Mouse (Mus musculus): Measurements from ENCODE around the gene Xirp2.

Xirp2 gene

DNA sequence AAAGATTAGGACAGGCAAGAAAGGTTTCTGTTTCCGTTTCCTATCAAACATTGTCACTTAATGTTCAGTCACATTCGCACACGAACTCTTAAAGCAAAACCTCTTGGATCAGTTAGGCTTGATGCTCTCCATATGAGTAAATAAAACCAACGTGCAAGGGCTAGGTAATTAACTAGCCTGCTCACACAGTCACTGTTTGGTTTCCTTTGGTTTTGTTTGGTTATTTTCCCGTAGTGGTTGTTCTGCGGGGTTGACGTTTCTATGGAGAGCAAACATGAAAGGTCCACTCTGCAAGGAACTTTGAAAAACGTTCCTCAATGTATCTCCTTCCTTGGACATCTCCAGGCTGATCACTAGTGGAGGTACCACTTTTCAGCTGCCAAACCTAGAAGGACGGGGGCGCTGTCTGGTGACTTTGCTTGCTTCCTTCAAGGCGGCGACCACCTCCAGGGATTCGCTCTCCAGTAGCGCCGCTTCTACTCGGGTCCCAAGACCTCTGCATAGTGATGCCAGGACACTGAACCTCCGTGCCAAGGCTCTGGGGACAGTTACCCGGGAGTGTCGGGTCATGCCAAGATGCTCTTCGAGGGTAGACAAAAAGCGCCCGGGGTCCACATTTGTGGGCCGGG, 119.2 kb downstream of the Xirp2 start:
- DNase-seq (ENCODE audit: low read depth, low spot score), result no peak

DNA sequence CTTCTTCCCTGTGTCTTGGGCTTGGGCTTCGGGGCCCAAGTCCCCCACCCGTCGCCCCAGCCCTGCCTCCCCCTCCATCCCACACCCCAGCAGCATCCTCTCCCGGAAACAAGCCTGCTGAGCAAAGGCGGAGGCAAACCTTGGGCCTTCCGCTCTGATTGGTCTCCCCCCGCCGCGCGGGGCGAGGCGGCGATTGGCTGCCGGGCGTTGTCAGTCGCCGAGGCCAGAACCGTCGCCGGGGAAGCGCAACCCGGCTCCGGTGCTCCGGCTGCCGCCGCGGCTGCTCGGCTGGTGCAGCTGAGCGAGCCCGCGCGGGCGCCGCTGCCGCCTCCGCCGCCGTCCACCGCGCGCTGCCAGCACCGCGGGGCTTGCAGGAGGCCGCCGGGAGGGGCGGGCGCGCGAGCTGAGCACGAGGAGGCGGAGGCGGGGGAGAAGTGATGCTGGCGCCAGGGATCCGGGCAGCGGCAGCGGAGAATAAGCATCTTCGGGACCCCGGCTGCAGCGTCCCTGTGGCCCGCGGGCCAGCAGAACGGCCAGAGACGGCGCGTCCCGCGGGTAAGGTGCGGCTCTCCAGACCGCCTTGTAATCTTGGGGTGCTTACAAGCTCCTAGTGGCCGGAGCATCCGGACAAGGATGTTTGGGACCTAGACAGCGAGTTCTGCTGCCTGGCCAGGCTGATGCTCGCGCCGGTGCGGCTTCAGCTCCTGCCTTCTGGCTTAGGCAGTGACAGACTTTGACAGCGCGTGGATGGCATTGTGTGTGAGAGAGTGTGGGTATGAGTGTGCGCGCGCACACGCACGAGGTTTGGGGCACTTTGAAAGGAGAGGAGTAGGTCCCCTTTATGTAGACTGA, 119.9 kb downstream of the Xirp2 start, which contains the start of gene B3galt1:
Gene B3galt1, plus strand, starts transcription at position 392 of the 852 bp plus-strand sequence.
- peak; percentile 77 for DNase-seq (ENCODE audit: low read depth, low spot score)

DNA sequence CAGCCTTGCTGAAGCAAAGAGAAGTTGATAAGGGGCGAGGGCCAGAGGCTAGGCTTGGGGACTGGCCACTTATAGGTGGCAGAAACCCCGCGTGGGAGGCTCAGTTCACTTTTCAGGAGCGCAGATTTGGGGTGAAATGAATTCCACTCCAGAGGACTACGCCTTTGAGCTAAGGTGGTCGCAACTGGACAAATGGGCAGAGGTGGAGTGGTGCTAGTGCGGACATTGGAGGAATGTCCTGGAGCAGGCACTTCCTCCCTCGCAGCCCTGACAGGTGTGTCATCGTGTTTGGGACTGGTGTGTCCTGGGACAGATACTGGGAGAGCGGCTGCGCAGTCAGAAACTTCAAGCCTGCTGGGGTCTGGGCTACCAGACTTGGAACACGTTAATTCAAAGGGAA, 120.8 kb downstream of the Xirp2 start:
- DNase-seq (ENCODE audit: low read depth, low spot score), result no peak

GRCm38 (mm10) chr2:67567141-67567680, 121.4 kb downstream of the Xirp2 start:
- no peak for DNase-seq (ENCODE audit: low read depth, low spot score)
